Mouse (Mus musculus): ENCODE data around the gene Chaf1b. TPM values are rescaled to one million over a fixed set of nuclear protein-coding genes. Genes with fewer than 3 reads are reported as not detected.
A peak's percentile ranks its signal among the peaks of the same experiment; 100 is the strongest.

Gene Chaf1b
- total RNA-seq, 1 experiment from 2014 or later: 5.7 TPM

DNA sequence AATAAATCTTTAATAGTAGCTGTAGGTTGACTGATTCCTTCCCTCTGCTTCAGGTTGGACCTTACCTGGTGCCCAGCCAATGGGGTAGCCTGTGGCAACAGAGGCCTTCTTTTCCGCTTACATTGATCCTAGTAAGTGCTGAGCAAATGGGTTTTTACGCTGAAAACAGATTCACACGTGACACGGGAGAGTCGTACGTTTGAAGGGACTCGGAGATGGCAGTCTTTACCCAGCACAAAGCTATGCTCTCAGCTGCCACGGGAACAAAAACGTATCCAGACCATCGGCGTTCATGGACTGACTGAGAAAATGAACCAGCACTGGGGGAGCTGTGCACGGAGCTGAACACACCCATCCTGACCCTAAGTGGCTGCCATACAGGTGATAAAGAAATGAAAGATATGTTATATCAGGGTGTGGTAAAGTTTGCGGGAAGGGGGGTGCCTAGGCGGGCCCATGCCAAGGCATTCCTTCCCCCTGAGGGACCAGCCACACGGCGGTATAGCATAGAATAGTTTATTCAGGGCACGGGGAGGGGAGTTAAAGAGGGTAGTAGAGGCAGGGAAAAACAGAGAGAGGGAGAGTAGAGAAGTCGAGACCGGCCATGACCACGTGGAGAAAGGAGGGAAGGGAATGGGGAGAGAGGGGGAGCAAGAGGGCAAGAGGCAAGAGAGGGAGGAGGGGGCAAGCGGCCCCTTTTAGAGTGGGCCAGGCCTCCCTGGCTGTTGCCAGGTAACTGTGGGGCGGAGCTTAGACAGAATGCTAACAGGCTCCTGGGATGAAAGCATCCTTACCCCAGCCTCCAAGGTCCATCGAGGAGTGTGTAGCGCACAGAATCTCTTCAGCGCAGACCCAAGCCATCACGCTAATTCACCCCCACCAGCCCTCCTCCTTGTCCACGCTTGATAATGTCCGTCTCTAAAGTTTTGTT is 27.3 kb downstream of the Chaf1b start:
- ATAC-seq (replicated peaks; ENCODE audit: insufficient number of reproducible peaks, low FRiP score, low TSS enrichment, poor library complexity, severe bottlenecking): no peak

GRCm38 (mm10) chr16:93912158-93912557 is 28.5 kb downstream of the Chaf1b start:
- no peak for ATAC-seq (replicated peaks; ENCODE audit: insufficient number of reproducible peaks, low FRiP score, low TSS enrichment, poor library complexity, severe bottlenecking)

- ATAC-seq (replicated peaks; ENCODE audit: insufficient number of reproducible peaks, low FRiP score, low TSS enrichment, poor library complexity, severe bottlenecking): no peak
Observed at GRCm38 (mm10) chr16:93912808-93913207, 29.1 kb downstream of the Chaf1b start.

DNA sequence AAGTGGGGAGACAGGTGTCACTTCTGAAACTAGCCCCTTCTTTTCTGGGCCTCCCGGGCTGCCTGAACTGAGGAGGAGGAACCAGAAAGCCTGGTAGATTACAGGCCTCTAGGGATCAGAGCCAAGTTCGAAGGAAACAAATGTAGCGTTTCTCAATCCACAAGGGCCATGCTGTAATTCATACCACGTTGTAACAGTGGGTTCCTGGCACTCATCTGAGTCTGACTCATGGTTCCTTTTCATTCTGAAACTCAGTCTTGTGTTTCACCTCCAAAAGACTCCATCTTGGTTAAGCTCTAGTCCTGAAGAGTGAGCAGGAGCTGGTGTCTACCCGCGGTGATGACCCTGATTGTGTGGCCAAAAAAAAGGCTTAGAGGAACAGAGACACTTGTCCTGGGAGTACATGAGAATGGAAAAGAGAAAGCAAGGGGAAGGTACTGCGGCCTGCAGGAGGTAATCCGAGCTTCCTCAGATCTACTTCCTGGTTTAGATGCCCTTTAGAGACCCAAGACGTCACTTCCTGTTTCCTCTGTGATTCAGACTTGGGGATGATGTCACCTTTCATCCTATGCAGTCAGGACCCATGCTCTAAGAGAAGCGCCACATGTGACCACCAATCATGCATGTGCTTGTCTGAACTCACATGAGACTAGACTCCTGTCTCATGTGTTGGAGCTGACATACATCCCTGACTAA is 30.3 kb downstream of the Chaf1b start:
- ATAC-seq (replicated peaks; ENCODE audit: insufficient number of reproducible peaks, low FRiP score, low TSS enrichment, poor library complexity, severe bottlenecking): peak; percentile 83

GRCm38 (mm10) chr16:93915338-93915849 is 31.7 kb downstream of the Chaf1b start:
- ATAC-seq (replicated peaks; ENCODE audit: insufficient number of reproducible peaks, low FRiP score, low TSS enrichment, poor library complexity, severe bottlenecking): no peak

DNA sequence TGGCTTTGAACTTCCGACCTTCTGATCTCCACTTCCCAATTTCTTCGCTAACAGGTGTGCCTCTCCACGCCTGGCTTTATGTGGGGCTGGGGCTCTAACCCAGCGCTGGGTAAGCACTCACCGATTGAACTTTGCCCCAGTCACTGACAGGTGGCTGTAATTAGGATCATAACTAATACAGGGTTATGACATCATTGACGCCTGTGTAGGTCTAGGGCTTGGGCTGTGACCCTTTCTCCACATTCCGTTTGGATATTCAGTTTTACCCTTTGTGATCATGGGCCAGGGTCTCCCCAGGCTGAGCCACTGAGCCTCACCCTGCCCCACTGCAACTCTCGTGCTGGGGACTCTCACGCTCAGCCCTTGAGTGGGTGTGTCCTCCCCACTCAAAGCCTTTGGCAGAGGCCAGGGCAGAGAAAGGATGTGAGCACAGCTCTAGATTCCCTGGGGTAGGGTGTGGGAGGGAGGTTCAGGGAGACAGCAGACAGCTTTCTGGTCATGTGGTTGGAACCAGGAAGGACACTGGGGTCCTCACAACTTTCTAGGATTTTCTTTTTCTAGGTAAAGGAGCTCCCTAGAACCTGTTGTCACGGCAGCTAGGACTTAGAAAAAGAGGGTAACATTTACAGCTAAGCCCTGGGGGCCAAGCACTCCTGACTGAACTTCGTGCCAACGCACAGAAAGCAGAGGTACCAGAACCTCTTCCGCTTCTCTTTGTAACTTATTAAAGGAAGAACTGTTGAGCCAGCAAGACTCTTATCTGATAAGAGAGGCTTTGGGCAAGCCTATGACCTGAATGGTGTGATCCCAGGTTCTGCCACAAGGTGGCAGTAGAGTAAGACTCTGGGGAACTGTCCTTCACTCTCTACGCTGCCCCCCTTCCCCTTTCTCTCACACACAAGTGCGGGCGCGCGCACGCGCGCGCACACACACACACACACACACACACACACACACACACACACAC is 34.3 kb downstream of the Chaf1b start:
- peak; percentile 62 for ATAC-seq (replicated peaks; ENCODE audit: insufficient number of reproducible peaks, low FRiP score, low TSS enrichment, poor library complexity, severe bottlenecking)

GRCm38 (mm10) chr16:93918679-93919060 is 35.0 kb downstream of the Chaf1b start:
- ATAC-seq (replicated peaks; ENCODE audit: insufficient number of reproducible peaks, low FRiP score, low TSS enrichment, poor library complexity, severe bottlenecking): no peak

GRCm38 (mm10) chr16:93919189-93919588 is 35.5 kb downstream of the Chaf1b start:
- ATAC-seq (replicated peaks; ENCODE audit: insufficient number of reproducible peaks, low FRiP score, low TSS enrichment, poor library complexity, severe bottlenecking): no peak

- no peak for ATAC-seq (replicated peaks; ENCODE audit: insufficient number of reproducible peaks, low FRiP score, low TSS enrichment, poor library complexity, severe bottlenecking)
Observed at GRCm38 (mm10) chr16:93920673-93921072, 37.0 kb downstream of the Chaf1b start.

DNA sequence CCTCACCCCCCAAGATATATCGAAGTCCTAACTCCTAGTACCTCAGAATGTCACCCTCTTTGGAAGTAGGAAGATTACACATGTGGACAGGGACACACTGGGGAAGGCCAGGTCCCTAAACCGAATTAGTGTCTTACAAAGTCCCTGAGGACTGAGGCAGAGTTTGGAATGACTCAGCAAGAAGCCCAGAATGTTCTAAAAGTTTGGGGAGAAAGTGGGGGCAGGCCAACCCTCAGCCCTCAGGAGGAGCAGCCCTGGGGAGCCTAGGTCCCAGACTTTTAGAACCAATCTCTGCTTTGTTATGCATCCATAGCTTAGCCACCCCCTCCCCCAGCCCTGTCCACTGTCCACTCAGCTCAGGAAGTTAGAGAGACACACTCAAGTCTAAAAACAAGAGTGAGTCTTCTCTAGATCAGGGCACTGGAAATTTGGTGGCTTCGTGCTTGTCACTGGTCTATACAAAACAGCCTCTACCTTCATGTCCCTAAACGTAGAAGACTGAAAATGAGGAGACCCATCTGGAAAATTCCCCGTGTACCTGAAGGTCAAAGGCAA is 39.2 kb downstream of the Chaf1b start:
- no peak for ATAC-seq (replicated peaks; ENCODE audit: insufficient number of reproducible peaks, low FRiP score, low TSS enrichment, poor library complexity, severe bottlenecking)

- ATAC-seq (replicated peaks; ENCODE audit: insufficient number of reproducible peaks, low FRiP score, low TSS enrichment, poor library complexity, severe bottlenecking): no peak
Observed at GRCm38 (mm10) chr16:93923788-93924187, 40.1 kb downstream of the Chaf1b start.

- ATAC-seq (replicated peaks; ENCODE audit: insufficient number of reproducible peaks, low FRiP score, low TSS enrichment, poor library complexity, severe bottlenecking): no peak
Observed at GRCm38 (mm10) chr16:93925684-93926247, 42.1 kb downstream of the Chaf1b start.

DNA sequence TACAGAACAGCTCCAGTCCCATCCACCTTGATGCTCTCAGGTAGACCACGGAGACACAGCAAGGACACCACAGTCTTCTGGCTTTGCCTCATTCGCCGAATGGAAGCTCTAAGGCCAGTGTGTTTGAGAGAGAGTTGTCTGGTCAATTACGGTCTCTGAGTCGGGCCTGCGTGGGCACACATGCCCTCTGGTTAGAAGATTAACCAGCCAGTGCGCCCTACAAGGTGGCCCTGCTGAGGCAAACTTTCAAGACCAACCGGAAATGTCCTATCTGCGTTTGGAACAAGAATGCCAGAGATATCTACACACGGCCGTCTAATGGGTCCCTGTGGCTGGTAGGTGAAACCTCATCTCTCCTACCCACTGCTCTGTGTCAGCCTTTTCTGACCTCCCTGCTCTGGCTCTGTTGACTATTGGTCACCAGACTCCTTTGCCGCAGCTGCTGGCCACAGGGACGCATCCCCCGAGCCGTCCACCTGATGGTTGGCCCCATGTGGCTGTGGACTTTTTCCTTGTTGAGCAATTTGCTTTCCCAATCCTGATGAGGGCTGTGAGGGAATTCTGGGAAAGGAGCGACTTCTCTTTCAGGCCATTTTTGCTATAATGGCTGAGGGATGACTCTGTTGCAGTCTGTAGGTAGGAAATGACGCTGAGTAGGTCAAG is 45.8 kb downstream of the Chaf1b start:
- no peak for ATAC-seq (replicated peaks; ENCODE audit: insufficient number of reproducible peaks, low FRiP score, low TSS enrichment, poor library complexity, severe bottlenecking)

GRCm38 (mm10) chr16:93932185-93933168 is 48.8 kb downstream of the Chaf1b start:
- ATAC-seq (replicated peaks; ENCODE audit: insufficient number of reproducible peaks, low FRiP score, low TSS enrichment, poor library complexity, severe bottlenecking): no peak

- ATAC-seq (replicated peaks; ENCODE audit: insufficient number of reproducible peaks, low FRiP score, low TSS enrichment, poor library complexity, severe bottlenecking): no peak
Observed at GRCm38 (mm10) chr16:93934588-93934987, 50.9 kb downstream of the Chaf1b start.

DNA sequence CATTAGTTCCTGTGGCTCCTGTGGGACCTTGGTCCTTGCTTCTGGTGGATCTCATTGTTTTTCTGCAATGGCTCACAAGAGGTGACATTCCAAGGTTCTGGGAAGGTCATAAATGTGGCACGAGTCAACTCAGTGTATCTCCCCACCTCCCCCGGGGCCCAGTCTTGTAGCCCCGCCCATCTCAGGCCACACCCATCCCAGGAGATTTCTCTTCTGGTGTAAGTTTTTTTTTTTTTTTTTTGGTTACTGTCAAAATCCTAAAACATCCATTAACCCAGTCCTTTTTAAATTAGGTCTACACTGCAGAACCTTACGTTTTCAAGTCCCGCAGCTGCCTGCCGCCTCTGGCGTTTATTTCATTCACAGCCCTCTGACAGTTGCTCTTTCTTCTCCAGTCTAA is 51.3 kb downstream of the Chaf1b start:
- no peak for ATAC-seq (replicated peaks; ENCODE audit: insufficient number of reproducible peaks, low FRiP score, low TSS enrichment, poor library complexity, severe bottlenecking)

Measured in monocyte, adult 5-6 weeks (primary cell).